Mouse (Mus musculus): Measurements from ENCODE around the gene Ephb4.

Gene Ephb4

DNA sequence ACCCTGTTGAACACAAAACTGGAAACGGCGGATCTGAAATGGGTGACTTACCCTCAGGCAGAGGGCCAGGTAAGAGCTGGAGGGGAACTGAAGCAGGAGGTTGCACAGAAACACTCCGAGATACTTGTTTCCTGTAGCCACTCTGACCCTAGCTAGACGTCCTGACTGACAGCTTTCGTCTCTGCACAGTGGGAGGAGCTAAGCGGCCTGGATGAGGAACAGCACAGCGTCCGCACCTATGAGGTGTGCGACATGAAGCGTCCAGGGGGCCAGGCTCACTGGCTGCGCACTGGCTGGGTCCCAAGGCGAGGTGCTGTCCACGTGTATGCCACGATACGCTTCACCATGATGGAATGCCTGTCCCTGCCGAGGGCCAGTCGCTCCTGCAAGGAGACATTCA lies 4.2 kb downstream of the Ephb4 start:
- in situ Hi-C loops (cut with MboI, MseI): no loop called here

DNA sequence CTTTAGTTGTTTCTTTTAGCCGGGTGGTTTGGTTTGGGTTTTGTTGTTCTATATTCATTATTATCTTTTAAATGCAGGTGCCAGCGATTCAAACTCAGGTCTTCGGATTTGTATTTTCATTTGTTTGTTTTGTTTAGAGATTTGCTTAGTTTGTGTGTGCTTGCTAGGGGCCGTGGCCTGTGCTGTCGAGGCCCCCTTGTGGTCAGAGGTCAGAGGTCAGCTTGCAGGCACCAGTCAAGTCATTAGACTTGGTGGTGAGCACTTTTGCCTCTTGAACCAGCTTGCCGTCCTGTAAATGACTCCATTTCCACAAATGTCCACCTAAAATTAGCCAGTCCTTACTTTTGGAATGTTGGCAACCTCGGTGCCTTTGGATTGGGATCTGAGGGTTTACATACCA lies 8.5 kb downstream of the Ephb4 start:
- in situ Hi-C loops (cut with MboI, MseI): no loop called here

DNA sequence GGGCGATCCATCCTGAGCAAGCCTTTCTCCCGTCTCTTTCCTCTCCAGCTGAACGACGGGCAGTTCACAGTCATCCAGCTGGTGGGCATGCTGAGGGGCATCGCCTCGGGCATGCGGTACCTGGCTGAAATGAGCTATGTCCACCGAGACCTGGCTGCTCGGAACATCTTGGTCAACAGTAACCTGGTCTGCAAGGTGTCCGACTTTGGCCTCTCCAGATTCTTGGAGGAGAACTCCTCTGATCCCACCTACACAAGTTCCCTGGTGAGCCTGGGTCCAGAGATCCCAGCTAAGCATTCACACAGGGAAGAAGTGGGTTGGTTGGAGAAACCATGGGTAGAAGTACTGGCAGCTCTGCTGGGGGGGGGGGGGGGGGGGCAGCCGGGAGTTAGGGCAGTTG lies 19.8 kb downstream of the Ephb4 start:
- in situ Hi-C loops (cut with MboI, MseI): no loop called here

DNA sequence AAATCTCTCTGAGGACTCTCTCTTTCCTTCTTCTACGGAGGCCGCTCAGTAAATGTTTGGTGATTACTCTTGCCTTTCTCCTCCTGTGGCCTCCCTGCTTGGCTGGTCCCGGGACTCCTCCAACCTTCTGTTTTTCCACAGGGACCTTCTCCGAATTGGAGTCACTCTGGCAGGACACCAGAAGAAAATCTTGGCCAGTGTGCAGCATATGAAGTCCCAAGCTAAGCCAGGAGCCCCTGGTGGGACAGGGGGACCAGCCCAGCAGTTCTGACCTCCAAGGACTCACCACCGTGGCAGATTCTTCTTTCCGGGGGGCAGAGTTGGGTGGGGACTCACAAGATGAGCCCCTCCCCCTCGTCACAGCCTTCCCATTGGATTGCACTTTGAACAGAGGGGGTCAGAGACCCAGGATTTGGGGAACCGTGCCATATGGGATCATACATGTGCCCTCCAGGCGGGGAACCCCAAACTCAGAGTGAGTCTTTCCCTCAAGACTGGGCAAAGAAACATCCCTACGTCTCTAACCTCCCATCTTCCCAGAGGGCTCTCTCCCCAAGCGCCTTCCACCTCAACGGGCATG lies 23.6 kb downstream of the Ephb4 start:
- in situ Hi-C loops (cut with MboI, MseI): no loop called here

DNA sequence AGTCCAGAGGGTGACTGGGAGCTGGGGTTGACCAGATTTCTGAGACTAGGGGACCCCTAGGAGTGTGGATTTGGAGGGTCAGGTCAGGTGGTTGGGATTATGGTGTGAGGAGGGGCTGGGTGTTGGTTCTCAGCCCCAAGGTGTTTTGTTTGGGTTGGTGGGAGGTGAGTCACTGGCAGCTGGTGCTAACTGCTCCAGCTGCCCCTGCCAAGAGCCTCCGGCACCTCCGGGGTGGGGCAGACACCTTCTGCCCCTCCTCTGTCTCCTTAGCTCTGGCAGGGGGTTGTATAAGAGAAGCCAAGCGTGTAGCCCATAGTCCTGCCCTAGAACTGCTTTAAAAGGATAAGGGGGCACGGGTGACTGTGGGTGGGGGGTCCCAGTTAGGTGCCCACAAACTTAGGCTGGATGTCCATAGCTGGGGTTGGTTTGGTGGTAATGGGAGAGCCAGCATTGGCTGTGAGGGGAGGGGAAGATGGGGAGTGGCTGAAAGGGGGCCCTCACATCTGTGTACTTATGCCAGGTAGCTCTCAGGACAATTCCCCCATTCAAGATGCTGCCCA lies 24.7 kb downstream of the Ephb4 start:
- in situ Hi-C loops (cut with MboI, MseI): no loop called here

DNA sequence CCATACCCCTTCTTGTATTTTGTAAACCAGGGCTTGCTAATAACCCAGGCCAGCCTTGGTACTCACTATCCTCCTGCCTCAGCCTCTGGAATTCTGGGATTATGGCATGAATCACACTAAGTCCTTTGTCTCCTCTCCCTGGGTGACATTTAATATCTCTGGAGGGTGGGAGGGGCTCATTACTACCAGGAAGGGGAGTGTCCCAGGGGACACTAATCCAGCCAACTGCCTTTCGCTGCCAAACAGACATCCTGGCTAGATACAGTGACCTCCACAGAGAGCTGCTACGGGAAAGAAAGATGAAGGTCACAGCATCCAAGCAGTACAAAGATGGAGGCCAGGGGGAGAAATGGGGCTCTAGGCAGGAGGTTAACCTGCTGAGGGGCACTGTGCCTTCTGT lies 25.7 kb downstream of the Ephb4 start:
- in situ Hi-C loops (cut with MboI, MseI): no loop called here

DNA sequence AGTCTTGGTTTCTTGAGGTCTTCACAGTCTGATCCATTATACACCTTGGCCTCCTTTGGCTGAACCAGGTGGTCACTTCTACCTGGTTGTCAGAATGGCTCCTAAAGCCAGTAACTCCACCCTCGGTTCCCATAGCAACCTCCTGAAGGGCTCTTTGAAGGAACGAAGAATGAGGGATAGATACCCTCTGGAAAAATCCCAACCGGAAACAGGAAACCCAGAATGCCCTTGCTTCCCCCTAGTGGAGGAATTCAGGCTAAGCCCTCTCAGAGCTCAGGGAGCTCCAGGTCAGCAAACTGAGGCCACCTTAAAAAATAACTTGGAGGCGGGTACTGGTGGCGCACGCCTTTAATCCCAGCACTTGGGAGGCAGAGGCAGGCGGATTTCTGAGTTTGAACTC lies 26.3 kb downstream of the Ephb4 start:
- in situ Hi-C loops (cut with MboI, MseI): no loop called here

DNA sequence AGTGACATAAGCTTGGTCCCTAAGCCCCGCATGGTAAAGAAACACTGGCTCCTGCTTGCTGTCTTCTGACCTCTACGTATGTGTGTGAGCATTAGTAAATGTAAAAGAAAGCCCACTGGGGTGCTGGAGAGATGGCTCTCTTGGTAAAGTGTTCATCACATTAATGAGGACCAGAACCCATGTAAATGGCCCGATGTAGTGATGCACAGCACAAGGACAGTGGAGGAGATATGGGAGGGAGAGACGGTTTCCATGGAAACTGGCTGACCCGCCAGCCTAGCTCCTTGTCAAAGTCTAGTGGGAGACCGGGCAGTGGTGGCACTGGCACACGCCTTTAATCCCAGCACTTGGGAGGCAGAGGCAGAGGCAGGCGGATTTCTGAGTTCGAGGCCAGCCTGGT lies 26.8 kb downstream of the Ephb4 start:
- in situ Hi-C loops (cut with MboI, MseI): no loop called here

DNA sequence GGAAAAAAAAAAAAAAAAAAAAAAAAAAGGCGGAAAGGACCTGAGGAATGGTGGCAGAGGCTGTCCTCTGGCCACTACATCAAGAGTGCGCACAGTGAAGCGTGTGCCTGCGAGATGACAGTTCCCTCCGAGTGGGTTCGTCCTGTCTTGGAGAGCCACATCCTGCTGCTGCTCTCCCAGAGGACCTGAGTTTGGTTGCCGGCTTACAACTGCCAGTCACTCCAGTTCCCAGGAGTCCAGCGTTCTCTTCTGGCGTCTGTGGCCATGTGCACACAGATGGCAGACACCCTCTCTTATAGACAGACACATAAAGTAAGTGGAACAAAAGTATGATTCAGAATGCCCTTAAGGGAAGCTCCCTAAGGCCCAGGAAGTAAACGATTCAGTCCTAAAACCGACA lies 27.3 kb downstream of the Ephb4 start:
- in situ Hi-C loops (cut with MboI, MseI): no loop called here

DNA sequence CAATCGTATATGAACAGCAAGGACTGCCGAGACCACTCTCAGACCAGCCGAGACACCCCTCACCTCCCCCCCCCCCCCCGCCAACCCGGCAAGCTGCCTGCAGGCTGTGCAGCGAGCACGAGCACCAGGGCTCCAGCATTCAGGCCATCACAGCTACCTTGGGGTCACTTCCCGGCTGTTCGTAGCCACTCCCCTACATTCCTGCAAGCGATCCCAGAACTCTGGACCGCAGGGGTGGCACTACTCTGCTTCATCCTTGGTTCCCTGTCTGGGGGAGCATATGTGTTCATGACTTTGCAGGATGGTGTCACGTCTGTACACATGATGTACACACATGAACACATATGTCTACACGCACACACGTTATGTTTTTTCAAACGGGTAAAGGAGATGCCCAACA lies 27.7 kb downstream of the Ephb4 start:
- in situ Hi-C loops (cut with MboI, MseI): no loop called here

DNA sequence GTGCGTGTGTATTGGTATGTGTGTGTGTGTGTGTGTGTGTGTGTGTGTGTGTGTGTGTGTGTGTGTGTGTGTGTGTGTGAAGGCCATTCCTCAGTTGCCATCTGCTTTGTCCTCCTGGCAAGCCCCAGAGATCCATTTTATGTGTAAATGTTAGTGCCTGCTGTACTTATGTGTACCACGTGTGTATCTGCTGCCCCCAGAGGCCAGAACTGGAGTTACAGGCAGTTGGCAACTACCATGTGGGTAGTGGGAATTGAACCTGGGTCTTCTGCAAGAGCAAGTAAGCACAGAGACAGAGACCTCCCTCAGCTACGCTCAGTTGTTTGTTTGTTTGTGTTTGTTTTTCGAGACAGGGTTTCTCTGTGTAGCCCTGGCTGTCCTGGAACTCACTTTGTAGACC lies 31.2 kb downstream of the Ephb4 start:
- in situ Hi-C loops (cut with MboI, MseI): no loop called here

DNA sequence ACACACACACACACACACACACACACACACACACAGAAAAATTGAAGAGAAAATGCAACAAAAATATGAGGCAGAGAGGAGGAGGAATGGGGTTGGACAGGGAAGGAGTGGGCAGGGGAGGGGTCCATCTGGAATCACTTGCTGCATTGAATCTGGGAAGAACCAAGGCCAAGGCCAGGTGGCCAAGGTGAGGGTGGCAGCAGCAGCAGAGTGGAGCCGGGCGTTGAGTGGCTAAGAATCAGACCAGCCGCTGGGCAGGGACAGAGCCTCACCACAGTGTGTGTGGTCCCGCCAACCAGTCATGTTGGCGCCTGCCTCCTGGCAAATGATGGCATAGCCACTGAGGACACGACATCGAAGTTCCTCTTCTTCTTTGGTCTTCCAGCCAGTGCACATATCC lies 33.5 kb downstream of the Ephb4 start:
- in situ Hi-C loops (cut with MboI, MseI): no loop called here

DNA sequence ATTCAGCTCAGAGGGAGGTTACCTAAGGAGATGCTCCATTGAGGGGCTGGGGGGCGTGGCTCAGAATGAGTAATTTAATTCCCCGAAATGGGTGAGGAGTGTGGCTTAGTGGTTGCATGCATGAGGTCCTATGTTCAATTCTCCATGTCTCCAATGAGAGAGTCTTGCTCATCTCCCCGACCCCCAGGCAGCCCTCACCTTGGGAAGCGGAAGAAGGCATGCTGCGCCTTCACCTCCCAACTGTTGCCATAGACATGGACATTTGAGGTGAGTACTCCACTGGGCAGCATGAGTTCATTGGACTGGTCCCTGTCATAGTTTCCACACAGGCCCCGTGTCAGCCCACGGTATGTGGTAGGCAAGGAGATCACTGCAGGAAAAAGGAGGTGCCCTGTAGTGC lies 36.8 kb downstream of the Ephb4 start:
- in situ Hi-C loops (cut with MboI, MseI): no loop called here

DNA sequence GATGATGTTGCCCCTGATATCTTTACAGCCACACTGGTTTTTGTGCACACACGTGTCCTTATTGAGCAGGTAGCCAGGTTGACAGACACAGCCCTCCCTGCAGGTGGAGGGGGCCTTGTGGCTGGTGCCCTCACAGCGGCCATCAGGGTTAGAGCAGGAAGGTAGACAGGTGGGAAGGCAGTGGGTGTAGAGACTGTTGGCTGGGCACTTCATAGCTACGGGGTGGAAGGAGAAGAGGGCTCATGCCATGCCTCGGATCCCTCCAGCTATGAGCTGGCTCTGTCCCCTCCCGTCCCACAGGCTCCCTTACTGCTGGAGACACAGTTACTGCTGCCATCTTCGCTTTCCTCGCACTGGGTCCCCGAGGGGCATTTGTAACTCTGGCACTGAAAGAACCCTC lies 41.7 kb downstream of the Ephb4 start:
- in situ Hi-C loops (cut with MboI, MseI): no loop called here

DNA sequence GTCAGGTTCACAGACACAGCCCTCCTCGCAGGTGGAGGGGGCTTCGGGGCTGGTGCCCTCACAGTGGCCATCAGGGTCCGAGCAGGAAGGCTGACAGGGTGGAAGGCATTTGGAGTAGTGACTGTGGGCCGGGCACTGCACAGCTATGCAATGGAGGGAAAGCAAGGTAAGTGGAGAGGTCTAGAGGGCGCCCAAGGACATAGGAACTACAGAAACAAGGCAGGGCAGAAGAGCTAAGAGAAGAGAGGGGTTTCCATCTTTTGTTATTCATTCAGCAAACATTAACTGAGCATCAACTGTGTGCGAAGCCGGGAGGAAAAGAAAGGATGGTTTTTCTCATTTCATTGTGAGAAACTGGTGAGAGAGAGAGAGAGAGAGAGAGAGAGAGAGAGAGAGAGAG lies 44.5 kb downstream of the Ephb4 start:
- in situ Hi-C loops (cut with MboI, MseI): no loop called here

DNA sequence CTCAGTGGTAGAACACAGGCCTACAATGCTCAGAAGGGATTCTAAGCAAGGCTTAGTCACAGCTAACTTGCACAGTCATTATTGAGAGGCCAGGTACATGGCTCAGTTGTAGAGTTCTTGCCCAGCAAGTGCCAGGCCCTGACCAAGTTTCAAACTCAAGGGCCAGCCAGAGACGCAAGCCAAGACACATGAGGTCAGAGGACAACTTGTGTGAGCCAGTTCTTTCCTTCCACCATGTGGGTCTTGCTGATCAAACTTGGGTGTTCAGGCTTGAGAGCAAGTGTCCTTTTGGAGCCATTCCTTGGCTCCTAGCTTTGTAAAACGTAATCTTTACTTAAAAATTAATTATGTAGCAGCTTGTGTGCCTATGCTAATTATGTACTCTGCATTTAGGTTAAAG lies 54.2 kb downstream of the Ephb4 start:
- in situ Hi-C loops (cut with MboI, MseI): no loop called here

DNA sequence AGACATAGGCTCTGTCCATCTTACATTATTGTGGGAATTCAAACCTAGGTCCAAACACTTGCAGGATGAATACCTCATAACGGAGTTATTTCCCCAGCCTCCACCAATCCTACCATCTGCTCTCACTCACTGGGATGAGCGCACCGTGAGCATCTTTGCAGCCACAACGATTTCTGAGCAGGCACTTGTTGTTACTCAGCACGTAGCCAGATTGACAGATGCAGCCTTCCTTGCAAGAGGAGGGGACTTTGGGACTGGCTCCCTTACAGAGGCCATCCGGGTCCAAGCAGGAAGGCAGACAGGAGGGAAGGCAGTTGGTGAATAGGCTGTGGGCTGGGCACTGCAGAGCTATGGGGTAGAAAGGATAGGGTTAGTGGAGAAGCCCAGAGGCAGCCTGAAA lies 59.5 kb downstream of the Ephb4 start:
- in situ Hi-C loops (cut with MboI, MseI): no loop called here

DNA sequence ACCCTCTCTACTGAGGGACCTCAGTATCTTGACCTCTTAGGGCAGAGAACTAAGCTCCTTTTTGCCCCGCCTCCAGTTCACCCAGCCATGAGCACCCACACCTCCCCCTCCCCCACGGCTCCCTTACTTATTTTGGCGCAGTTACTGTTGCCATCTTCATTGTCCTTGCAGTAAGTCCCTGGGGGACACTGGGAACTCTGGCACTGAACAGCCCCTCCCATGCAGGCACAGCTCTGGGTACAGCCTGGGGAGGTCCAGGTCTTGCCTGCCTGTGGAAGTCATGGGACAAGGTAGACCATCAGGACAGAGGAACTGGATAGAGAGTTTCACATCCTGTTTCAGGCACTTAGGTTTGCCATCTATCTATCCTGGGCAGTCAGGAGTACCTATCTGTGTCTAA lies 60.2 kb downstream of the Ephb4 start:
- in situ Hi-C loops (cut with MboI, MseI): no loop called here

DNA sequence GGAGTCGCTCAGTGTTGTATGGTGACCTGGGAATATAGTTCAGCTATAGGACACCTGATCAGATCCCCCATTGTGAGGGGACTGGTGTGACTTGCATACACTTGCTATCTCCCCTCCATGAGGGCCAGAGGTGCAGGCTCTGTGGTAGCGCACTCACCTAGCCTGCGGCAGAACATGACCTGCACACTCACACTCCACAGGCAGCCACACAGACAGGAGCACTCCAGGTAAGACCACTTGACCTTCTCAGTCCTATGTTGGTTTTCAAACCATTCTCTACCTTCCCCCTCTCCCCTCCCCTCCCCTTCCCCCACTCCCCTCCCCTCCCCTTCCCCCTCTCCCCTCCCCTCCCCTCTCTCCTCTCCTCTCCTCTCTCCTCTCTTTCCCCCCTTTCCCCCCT lies 60.6 kb downstream of the Ephb4 start:
- in situ Hi-C loops (cut with MboI, MseI): no loop called here

DNA sequence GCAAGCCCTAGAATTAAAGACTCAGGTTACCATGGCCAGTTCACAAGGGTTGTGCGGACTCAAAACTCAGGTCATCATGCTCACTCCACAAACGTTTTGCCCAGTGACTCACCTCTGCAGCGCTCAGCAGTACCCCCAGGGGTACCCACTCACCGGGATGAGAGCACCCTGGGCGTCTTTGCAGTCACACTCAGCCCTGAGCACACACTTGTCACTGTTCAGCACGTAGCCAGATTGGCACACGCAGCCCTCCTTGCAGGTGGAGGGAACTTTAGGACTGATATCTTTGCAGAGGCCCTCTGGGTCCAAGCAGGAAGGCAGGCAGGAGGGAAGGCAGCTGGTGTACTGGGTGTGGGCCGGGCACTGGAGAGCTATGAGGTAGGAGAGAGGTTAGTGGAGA lies 61.3 kb downstream of the Ephb4 start:
- in situ Hi-C loops (cut with MboI, MseI): no loop called here

DNA sequence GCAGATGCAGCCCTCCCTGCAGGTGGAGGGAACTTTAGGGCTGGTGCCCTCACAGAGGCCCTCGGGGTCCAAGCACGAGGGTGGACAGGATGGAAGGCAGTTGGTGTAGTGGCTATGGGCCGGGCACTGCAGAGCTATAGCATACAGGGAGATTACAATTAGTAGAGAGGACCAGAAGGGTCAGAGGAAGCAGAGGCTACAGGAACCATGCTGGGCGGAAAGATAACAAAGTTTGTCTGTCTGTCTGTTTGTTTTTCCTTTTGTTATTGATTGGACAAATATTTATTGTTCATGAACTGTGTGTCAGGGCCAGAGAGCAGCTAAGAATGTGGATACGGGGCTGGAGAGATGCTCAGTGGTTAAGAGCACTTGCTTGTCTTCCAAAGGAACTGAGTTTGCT lies 64.3 kb downstream of the Ephb4 start:
- in situ Hi-C loops (cut with MboI, MseI): no loop called here

DNA sequence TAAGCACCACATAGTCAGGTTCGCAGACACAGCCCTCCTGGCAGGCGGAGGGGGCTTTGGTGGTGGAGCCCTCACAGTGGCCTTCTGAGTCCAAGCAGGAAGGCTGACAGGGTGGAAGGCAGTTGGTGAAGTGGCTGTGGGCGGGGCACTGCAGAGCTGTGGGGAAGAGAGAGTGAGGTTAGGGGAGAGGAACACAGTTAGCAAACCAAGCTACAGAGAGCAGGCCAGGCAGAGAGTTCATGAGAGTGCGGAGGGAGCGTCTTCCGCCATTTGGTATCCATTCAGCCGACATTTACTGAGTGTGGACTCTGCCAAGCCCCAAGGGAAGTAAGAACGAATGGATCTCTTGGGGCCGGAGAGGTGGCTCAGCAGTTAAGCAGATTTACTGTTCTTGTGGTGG lies 69.2 kb downstream of the Ephb4 start:
- in situ Hi-C loops (cut with MboI, MseI): no loop called here

DNA sequence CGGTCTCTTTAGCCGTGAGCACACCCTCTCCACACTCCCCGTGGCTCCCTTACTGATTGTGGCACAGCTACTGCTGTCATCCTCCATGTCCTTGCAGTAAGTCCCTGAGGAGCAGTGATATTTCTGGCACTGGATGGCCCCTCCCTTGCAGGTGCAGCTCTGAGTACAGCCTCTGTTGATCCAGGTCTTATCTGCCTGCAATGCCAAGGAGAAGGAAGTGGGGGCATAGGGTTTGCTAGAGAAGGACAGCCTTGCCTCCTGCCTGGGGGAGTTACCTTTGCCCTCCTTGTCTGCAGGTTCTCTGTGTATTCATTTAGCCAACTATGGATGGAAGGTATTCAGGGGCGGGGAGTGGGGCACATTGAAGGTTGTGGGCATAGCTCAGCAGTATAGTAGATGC lies 69.9 kb downstream of the Ephb4 start:
- in situ Hi-C loops (cut with MboI, MseI): no loop called here

DNA sequence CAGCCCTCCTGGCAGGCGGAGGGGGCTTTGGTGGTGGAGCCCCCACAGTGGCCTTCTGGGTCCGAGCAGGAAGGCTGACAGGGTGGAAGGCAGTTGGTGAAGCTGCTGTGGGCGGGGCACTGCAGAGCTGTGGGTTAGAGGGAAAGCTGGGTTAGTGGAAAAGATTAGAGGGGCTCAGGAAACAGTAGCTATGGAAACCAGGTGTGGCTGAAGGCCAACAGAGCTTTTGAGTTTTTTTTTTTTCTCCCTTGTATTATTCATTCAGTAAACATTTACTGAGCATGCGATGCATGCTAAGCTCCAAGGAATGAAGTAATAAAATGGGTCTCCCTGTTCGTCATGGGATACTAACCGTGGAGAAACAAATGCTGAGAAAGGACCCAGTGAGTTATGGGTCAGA lies 75.7 kb downstream of the Ephb4 start:
- in situ Hi-C loops (cut with MboI, MseI): no loop called here

Data from T-helper 1 cell (primary cell).